Mouse (Mus musculus) activated CD4-positive, CD25-positive, alpha-beta regulatory T cell, adult 4 months (primary cell): ENCODE results near the gene Rdh16f2. TPM values are rescaled to one million over a fixed set of nuclear protein-coding genes. Genes with fewer than 3 reads are reported as not detected.
"Not testable (repeated sequence)": the region's sequence is repeated elsewhere in the genome, so short reads cannot be mapped to it uniquely, and the experiment has no call there.

Experiments used
- ATAC-seq: one replicate; pipeline ENCODE4 v1.8.0; 2017
- polyA plus RNA-seq, 2 experiments: library from polyadenylated mRNA; unstranded; fragments of 100-300 nt; shearing (Covaris generic); gene quantifications; one replicate each; pipeline ENCODE4 v1.2.1; 2017

Gene Rdh16f2
- polyA plus RNA-seq, 2 experiments from 2014 or later: not detected

GRCm38 (mm10) chr10:127891481-127891880, 25.2 kb downstream of the Rdh16f2 start:
- ATAC-seq: no peak

GRCm38 (mm10) chr10:127893163-127894022, 27.1 kb downstream of the Rdh16f2 start:
- ATAC-seq: not testable (repeated sequence)

- no peak for ATAC-seq
Observed at GRCm38 (mm10) chr10:127896705-127897104, 30.4 kb downstream of the Rdh16f2 start.

GRCm38 (mm10) chr10:127897506-127897905, 31.2 kb downstream of the Rdh16f2 start:
- ATAC-seq: no peak

GRCm38 (mm10) chr10:127898218-127898617, 31.9 kb downstream of the Rdh16f2 start, which contains the start of gene Sdr9c7:
Sdr9c7 (plus strand) TSS chr10:127898518.
- no peak for ATAC-seq

- no peak for ATAC-seq
Observed at GRCm38 (mm10) chr10:127899783-127900182, 33.5 kb downstream of the Rdh16f2 start.

GRCm38 (mm10) chr10:127901751-127902150, 35.5 kb downstream of the Rdh16f2 start:
- ATAC-seq: no peak

- ATAC-seq: no peak
Observed at GRCm38 (mm10) chr10:127903116-127903515, 36.8 kb downstream of the Rdh16f2 start.

- ATAC-seq: no peak
Observed at GRCm38 (mm10) chr10:127904718-127905446, 38.6 kb downstream of the Rdh16f2 start.

- ATAC-seq: no peak
Observed at GRCm38 (mm10) chr10:127906138-127906537, 39.9 kb downstream of the Rdh16f2 start.

GRCm38 (mm10) chr10:127907386-127907951, 41.2 kb downstream of the Rdh16f2 start:
- no peak for ATAC-seq

GRCm38 (mm10) chr10:127915578-127915977, 49.3 kb downstream of the Rdh16f2 start:
- ATAC-seq: no peak

- not testable (repeated sequence) for ATAC-seq
Observed at GRCm38 (mm10) chr10:127917183-127917582, 50.9 kb downstream of the Rdh16f2 start.

- ATAC-seq: no peak
Observed at GRCm38 (mm10) chr10:127917651-127918050, 51.4 kb downstream of the Rdh16f2 start.

GRCm38 (mm10) chr10:127922241-127922640, 56.0 kb downstream of the Rdh16f2 start:
- ATAC-seq: no peak

GRCm38 (mm10) chr10:127923024-127923423, 56.8 kb downstream of the Rdh16f2 start:
- no peak for ATAC-seq

- ATAC-seq: no peak
Observed at GRCm38 (mm10) chr10:127924597-127925378, 58.5 kb downstream of the Rdh16f2 start.

Other genes with a start within 250 kb of the Rdh16f2 start
- gene Lrp1, start 245.3 kb upstream of the Rdh16f2 start, polyA plus RNA-seq: under 1 TPM in 1 of 2 experiments, not detected in 1; 0.57 TPM
- 100 to 1,000 TPM; 119 to 157 TPM for gene Stat6, start 223.5 kb upstream of the Rdh16f2 start, polyA plus RNA-seq
- gene Nemp1, start 199.6 kb upstream of the Rdh16f2 start, polyA plus RNA-seq: 1 to 10 TPM; 4.7 to 5.8 TPM
- 10 to 100 TPM in 1 of 2 experiments, 1 to 10 TPM in 1; 7.4 to 10.2 TPM for gene Nab2, start 197.9 kb upstream of the Rdh16f2 start, polyA plus RNA-seq
- gene Myo1a, start 161.3 kb upstream of the Rdh16f2 start, polyA plus RNA-seq: not detected
- gene Tac2, start 142.0 kb upstream of the Rdh16f2 start, polyA plus RNA-seq: not detected
- gene Zbtb39, start 126.9 kb upstream of the Rdh16f2 start, polyA plus RNA-seq: under 1 TPM; 0.36 to 0.45 TPM
- gene Gpr182, start 114.7 kb upstream of the Rdh16f2 start, polyA plus RNA-seq: under 1 TPM; 0.15 to 0.22 TPM
- gene Rdh1, start 106.8 kb upstream of the Rdh16f2 start, polyA plus RNA-seq: under 1 TPM in 1 of 2 experiments, not detected in 1; 0.13 TPM
- gene Rdh16f1, start 106.7 kb upstream of the Rdh16f2 start, polyA plus RNA-seq: under 1 TPM in 1 of 2 experiments, not detected in 1; 0.31 TPM
- gene Rdh9, start 90.1 kb upstream of the Rdh16f2 start, polyA plus RNA-seq: under 1 TPM in 1 of 2 experiments, not detected in 1; 0.13 TPM
- not detected for gene Rdh16, start 65.3 kb upstream of the Rdh16f2 start, polyA plus RNA-seq
- not detected for gene Rdh19, start 16.5 kb upstream of the Rdh16f2 start, polyA plus RNA-seq
- not detected for gene Rdh7, start 22.3 kb downstream of the Rdh16f2 start, polyA plus RNA-seq
- gene Sdr9c7, start 32.0 kb downstream of the Rdh16f2 start, polyA plus RNA-seq: not detected
- not detected for gene Hsd17b6, start 141.1 kb downstream of the Rdh16f2 start, polyA plus RNA-seq
- gene Prim1, start 148.7 kb downstream of the Rdh16f2 start, polyA plus RNA-seq: 10 to 100 TPM; 26.5 to 37.8 TPM
- 1,000 to 10,000 TPM; 1,124 to 1,330 TPM for gene Naca, start 169.1 kb downstream of the Rdh16f2 start, polyA plus RNA-seq
- gene Ptges3, start 192.5 kb downstream of the Rdh16f2 start, polyA plus RNA-seq: 100 to 1,000 TPM; 194 to 285 TPM
- 100 to 1,000 TPM; 413 to 469 TPM for gene Atp5b, start 216.8 kb downstream of the Rdh16f2 start, polyA plus RNA-seq
- 10 to 100 TPM; 44.1 to 53.3 TPM for gene Baz2a, start 225.1 kb downstream of the Rdh16f2 start, polyA plus RNA-seq